Mouse (Mus musculus) layer of hippocampus, adult 9-10 months (tissue): ENCODE results near the gene Gm28308.

Experiments used
- DNase-seq: peaks from one replicate; pipeline ENCODE4 v3.0.0; 2022; ENCODE audit warnings: low spot score

Gm28308 gene

GRCm38 (mm10) chr6:52219234-52219942 lies 6.2 kb upstream of the Gm28308 start:
- no peak for DNase-seq

DNA sequence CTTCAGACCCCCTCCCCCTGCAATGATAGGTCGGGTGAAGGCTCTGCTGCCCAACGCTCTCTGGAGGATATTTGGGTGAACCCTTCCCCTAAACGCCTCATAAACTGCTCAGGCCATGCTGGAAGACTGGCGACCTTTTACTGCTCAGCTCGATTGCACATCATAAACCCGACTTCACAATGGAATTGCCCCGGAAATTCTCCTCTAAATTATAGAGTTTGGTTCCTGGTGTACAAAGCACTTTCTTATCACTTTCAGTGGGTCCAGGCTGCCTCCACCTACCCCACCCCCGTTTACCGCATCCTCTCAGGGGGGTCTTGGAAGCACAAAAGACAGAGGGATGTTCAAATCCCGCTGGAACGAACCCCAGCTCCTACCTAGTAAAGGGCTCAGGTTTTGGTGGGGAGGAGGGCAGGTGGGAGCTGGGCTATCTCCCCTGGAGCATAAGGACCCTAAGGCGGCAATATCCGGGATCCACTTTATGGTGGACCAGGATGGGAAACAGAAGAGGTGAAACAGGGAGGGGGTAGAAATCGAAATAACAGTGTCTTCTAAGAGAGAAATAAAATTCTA lies 5.6 kb upstream of the Gm28308 start:
- no peak for DNase-seq

GRCm38 (mm10) chr6:52217895-52218642 lies 4.9 kb upstream of the Gm28308 start:
- no peak for DNase-seq

DNA sequence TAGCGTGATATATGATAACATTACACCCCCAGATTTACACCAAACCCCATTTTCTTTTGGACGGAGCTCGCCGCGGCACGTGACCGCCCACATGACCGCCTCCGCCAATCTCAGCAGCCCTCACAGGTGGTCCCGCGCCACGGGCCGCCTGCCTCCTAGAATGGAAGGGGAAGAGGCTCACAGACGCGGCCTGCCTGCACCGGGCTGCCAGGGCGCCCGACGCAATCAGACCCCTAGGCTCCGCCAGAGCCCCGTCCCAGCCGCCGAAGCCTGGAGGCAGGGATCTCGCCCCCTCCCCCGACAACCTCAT lies 4.3 kb upstream of the Gm28308 start:
- DNase-seq = no peak

GRCm38 (mm10) chr6:52216691-52217458 lies 3.7 kb upstream of the Gm28308 start:
- no peak for DNase-seq

GRCm38 (mm10) chr6:52215771-52216535 lies 2.8 kb upstream of the Gm28308 start:
- no peak for DNase-seq

- no peak for DNase-seq
Observed at GRCm38 (mm10) chr6:52215070-52215469, 1.9 kb upstream of the Gm28308 start.

- no peak for DNase-seq
Observed at GRCm38 (mm10) chr6:52214271-52214670, 1.1 kb upstream of the Gm28308 start.

DNA sequence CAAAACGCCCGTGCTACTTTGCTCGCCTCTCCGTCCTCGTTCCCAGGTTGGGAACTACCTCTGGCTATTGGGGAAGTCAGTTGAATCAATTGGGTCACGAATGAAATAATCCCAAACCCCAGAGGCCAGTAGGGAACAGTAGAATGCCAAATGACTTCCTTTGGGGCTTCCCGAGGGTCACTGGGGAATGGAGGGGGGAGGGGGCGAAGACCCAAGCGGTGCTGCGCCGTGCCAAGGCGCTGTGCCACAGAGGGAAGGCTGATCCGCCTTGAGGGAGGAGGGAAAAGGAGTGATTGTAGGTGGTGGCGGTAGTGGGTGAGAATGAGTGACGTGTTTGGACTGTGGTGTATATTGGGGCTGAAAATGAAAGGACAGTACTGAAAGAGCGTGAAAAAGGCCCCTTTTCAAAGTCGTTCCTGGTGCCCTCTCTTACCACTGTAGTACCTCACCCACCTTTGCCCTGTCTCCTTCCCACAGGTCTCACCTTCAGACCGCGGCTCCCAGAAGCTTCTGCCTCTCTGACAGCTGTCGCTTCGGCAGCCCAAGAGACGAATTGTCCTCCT lies 502 bp downstream of the Gm28308 start:
- no peak for DNase-seq

GRCm38 (mm10) chr6:52211961-52212360 lies 1.2 kb downstream of the Gm28308 start:
- no peak for DNase-seq

DNA sequence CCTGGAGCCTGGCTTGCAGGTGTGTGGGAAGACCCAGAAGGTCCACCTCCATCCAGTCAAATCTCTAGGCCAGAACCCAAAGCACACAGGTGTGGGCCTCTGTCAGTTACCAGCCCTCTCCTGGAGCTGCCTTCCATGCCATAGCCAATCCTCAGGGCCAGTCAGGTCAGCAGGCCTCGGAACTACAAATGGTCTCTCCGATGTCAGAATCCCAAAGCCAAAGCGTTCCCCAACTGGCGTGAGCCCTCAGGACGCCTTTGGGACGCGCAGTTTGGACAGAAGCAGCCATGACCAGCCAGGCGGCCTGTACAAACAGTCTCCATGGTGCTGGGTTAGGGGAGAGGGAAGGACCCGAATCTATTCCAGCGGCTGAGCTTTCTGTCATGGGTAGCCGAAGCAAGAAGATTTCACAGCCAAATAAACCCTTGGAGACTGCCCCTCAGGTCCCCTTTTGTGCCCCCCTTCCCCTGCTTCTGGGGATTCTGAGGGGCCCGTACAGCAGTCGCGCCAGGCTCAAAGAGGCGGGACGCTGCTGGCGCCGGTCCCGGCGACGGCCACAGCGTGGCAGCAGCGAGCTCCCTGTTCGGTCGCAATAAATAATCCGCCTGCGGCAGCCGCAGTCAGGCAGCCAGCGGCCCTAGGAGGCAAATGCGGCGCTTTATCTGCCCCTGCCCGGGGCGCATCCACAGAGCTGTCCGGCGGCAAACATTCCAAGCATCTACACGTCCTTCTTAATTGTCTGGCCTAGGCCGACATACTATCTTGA lies 1.8 kb downstream of the Gm28308 start:
- DNase-seq = no peak

- DNase-seq = no peak
Observed at GRCm38 (mm10) chr6:52209685-52210046, 3.5 kb downstream of the Gm28308 start.

GRCm38 (mm10) chr6:52208868-52209684 lies 4.1 kb downstream of the Gm28308 start:
- DNase-seq = no peak

DNA sequence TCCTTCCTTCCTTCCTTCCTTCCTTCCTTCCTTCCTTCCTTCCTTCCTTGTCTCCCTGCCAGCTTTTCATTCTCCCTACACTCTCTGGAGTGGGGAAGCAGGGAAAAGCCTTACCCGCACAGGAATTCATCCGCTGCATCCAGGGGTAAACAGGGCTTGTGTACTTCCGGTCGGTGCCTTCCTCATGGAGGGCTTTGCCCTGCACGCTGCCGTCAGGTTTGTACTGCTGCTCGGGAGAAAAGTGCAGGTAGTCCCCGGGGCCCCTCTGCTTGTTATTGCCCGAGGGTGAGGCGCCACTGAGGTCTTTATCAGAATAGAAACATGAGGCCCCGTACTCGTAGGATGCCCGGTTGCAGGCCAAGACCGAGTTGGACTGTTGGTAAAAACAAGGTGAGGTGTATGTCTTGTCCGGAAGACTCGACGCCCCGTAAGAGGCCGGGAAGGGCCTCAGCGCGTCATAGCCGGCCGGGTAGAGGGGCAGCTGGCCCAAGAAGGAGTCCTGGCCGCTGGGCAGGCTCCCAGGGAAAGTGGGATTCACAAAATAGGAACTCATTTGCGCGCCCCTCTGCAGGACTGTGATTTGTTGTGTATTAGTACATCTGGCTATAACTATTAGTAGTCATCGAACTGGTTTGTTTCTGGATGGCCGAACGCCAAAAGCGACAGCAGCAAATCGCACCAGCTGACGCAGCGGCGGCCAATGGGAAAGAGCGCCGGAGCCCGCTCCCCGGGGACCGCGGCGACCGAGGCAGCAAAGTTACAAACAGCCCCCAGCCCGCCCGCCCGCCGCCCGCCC lies 4.9 kb downstream of the Gm28308 start, which contains the start of gene Hoxa6:
Gene Hoxa6 (minus strand): TSS at position 651 of the 796 bp plus-strand sequence.
- no peak for DNase-seq

DNA sequence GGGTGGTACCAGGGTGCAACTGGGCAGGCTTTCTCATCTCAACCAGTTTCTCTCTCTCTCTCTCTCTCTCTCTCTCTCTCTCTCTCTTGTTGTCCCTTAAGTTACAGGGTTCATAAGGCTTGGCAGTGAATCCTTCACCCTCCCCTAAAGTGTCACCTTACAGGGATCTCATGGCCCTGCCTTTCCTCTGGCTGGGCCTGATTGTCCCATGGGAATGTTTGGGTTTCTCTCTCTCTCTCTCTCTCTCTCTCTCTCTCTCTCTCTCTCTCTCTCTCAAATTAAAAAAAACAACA lies 5.5 kb downstream of the Gm28308 start:
- no peak for DNase-seq

DNA sequence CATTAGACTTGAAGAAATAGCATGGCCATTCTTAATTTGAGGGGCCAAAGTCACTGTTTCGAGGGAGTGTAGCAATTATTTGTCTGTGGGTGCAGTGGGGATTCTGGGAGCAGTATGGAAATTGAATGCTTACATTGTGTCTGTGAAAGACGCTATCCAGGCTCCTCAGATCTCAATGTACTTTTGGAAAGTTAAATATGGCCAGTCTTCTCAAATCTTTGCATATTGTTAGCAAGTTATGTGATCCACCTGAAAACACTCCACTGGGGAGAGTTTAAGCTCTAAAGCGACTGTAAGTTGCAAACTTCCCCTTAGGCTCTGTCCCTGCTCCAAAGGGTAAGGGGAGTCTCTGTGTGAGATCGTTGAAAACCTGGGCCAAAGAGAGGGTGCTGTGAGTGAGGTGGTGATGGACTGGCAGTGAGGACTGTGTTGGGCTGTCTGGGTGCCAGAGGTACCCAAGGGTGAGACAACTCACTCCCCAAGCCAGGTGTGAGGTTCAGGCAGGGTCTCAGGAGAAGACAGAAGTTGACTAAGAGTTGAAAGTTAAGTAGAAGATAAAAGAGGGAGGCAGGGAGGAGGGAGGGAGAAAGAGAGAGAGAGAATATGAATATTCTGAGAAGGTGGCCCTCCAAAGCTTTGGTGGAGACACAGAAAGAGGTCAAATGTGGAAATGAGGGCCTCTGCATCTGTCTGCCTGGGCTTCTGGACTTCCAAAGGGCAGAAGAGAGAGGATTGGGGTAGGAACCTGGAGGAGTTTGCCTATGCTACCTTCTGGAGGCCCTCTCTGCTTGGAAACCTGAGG lies 6.1 kb downstream of the Gm28308 start:
- no peak for DNase-seq

- no peak for DNase-seq
Observed at GRCm38 (mm10) chr6:52205638-52206621, 7.2 kb downstream of the Gm28308 start.
